ENCODE assay signal across 8 mouse cellular contexts in the genomic region with DNA sequence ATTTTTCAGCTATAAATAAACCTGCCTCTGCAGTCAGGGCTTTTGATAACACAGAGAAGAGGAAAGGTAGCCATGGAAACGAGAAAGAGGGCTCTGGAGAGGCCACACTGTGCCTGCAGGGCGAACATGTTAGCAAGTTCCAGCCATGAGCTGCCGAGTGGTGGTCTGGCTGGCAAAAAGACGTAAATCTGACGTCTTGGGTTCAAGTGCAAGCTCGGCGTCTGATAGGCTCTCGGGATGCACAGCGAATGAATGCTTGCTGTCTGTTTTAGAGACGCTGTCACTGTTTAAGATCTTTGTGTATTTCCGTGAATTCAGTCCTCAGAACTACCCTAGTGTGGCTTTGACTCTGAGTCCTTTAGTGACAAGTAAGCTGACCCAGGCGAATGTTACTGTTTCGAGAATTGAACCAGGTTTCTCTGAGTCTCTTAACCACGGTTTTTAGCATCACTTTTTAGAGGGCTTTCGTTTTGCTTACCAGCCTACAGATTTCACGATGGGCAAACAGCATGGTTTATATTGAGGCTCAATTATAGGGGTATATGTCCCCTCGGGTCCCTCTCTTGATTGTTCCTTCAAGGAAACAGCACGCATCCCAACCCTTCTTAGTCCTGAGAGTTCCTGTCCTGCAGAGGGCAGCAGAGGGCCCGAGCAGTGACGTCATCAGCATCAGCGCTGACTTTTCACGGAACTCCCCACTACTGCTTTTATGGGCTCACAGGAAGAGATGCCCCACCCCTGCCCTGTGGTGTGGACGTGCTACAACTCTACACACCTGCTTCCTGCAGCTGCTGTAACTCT. TPM values are rescaled to one million over a fixed set of nuclear protein-coding genes. Genes with fewer than 3 reads are reported as not detected.
DNase-seq lines count a peak whose midpoint lies in the region; ATAC-seq lines count a peak whose summit lies in the region.

No protein-coding gene starts in this region.

- WGBS in embryonic facial prominence, embryonic 15.5 days = 39% methylated on average over 23 of the region's 23 CpGs
- WGBS in limb, embryonic 13.5 days = 36% methylated on average over 23 of the region's 23 CpGs
- 38% methylated on average over 23 of the region's 23 CpGs for WGBS in midbrain, embryonic 15.5 days

- peaks cover 3% of the 10 kb centered on the region for H3K4me1 ChIP-seq in embryonic facial prominence, embryonic 15.5 days
- H3K4me1 ChIP-seq in limb, embryonic 13.5 days = peaks cover 10% of the 10 kb centered on the region
- H3K4me1 ChIP-seq in midbrain, embryonic 15.5 days = peaks cover 18% of the 10 kb centered on the region

- no peaks in the 10 kb centered on the region for H3K9me3 ChIP-seq in embryonic facial prominence, embryonic 15.5 days (replicated peaks)
- H3K9me3 ChIP-seq in limb, embryonic 13.5 days = no peaks in the 10 kb centered on the region
- H3K9me3 ChIP-seq in midbrain, embryonic 15.5 days = no peaks in the 10 kb centered on the region

- H3K36me3 ChIP-seq in embryonic facial prominence, embryonic 15.5 days = no peaks in the 10 kb centered on the region
- no peaks in the 10 kb centered on the region for H3K36me3 ChIP-seq in limb, embryonic 13.5 days
- no peaks in the 10 kb centered on the region for H3K36me3 ChIP-seq in midbrain, embryonic 15.5 days (replicated peaks)

- no peaks in the 10 kb centered on the region for H3K27me3 ChIP-seq in embryonic facial prominence, embryonic 15.5 days
- H3K27me3 ChIP-seq in limb, embryonic 13.5 days = no peaks in the 10 kb centered on the region
- H3K27me3 ChIP-seq in midbrain, embryonic 15.5 days (replicated peaks) = no peaks in the 10 kb centered on the region

- no peak overlapping the region for H3K9ac ChIP-seq in embryonic facial prominence, embryonic 15.5 days
- no peak overlapping the region for H3K9ac ChIP-seq in limb, embryonic 13.5 days
- no peak overlapping the region for H3K9ac ChIP-seq in midbrain, embryonic 15.5 days

- no peak overlapping the region for H3K27ac ChIP-seq in embryonic facial prominence, embryonic 15.5 days (replicated peaks)
- H3K27ac ChIP-seq in limb, embryonic 13.5 days = peak overlapping the region; percentile 48; the same call in 1 of the 2 replicates
- peak overlapping the region; percentile 73 for H3K27ac ChIP-seq in midbrain, embryonic 15.5 days

- peak; percentile 28 for DNase-seq in 3134 (ENCODE audit: extremely low read depth, insufficient read length, low spot score)
- peak; percentile 89 for DNase-seq in adrenal gland, postnatal 14 days
- DNase-seq in heart, adult 9 months (ENCODE audit: low spot score in 2 of 2) = peak; percentile 69 to 82
- peak; percentile 84 for DNase-seq in kidney, adult 9 months
- peak; percentile 82 to 94 for DNase-seq in spleen, adult 18-20 months

- H3K4me3 ChIP-seq in embryonic facial prominence, embryonic 15.5 days (replicated peaks) = peak overlapping the region; percentile 34
- H3K4me3 ChIP-seq in limb, embryonic 13.5 days = peak overlapping the region; percentile 38
- peak overlapping the region; percentile 30 for H3K4me3 ChIP-seq in midbrain, embryonic 15.5 days

- ATAC-seq in embryonic facial prominence, embryonic 15.5 days (ENCODE audit: insufficient number of reproducible peaks, low FRiP score, low TSS enrichment, low read depth) = no peak
- peak; percentile 63 for ATAC-seq in limb, embryonic 13.5 days (ENCODE audit: low FRiP score, low read depth)
- ATAC-seq in midbrain, embryonic 15.5 days (replicated peaks) = peak; percentile 67

- H3K4me2 ChIP-seq in embryonic facial prominence, embryonic 15.5 days (replicated peaks) = peak overlapping the region; percentile 47
- peak overlapping the region; percentile 58 for H3K4me2 ChIP-seq in limb, embryonic 13.5 days (replicated peaks)
- peak overlapping the region; percentile 47 for H3K4me2 ChIP-seq in midbrain, embryonic 15.5 days

RNA-seq across cellular contexts. Expression of gene Chrna9, which starts 20.8 kb away (rescaled TPM):
- total RNA-seq in adrenal gland, postnatal 14 days (2021) = 0.45 and 0.48 TPM in 2 replicates
- 0.80 TPM in 1 of 2 replicates, not detected in the other for polyA plus RNA-seq in embryonic facial prominence, embryonic 15.5 days (2015; fragmentation: Nextera tagmentation; extraction: Ambion mirVana)
- polyA plus RNA-seq in limb, embryonic 13.5 days (2015; fragmentation: Nextera tagmentation; extraction: Ambion mirVana) = 0.70 and 0.77 TPM in 2 replicates
- polyA plus RNA-seq in midbrain, embryonic 15.5 days (2015; fragmentation: Nextera tagmentation; extraction: Ambion mirVana) = not detected in 2 replicates

RNA-seq across cellular contexts. Expression of gene 9130230L23Rik, which starts 48.5 kb away (rescaled TPM):
- total RNA-seq in adrenal gland, postnatal 14 days (2021) = 0.53 and 0.74 TPM in 2 replicates
- polyA plus RNA-seq in embryonic facial prominence, embryonic 15.5 days (2015; fragmentation: Nextera tagmentation; extraction: Ambion mirVana) = 0.87 and 1.9 TPM in 2 replicates
- polyA plus RNA-seq in limb, embryonic 13.5 days (2015; fragmentation: Nextera tagmentation; extraction: Ambion mirVana) = not detected in 2 replicates
- 0.18 TPM in 1 of 2 replicates, not detected in the other for polyA plus RNA-seq in midbrain, embryonic 15.5 days (2015; fragmentation: Nextera tagmentation; extraction: Ambion mirVana)

Comparison
In these comparisons a context has a peak if more than half of its experiments do, and no peak if none do; other contexts are left out.
1. DNase-seq: peak in every context shown above with its lines; median percentile 89 in adrenal gland, postnatal 14 days; 88 in spleen, adult 18-20 months; 84 in kidney, adult 9 months; 76 in heart, adult 9 months; 28 in 3134.